Mouse (Mus musculus) G1E (cell line): ENCODE data around the gene Hgf. TPM values are rescaled to one million over a fixed set of nuclear protein-coding genes. Genes with fewer than 3 reads are reported as not detected.
A peak's percentile ranks its signal among the peaks of the same experiment; 100 is the strongest.

ENCODE experiments used
- ATAC-seq: 2 replicates; pipeline ENCODE4 v1.8.0; 2016; ENCODE audit warnings: mild to moderate bottlenecking; ENCODE audit not compliant: insufficient number of reproducible peaks, poor library complexity, low FRiP score, severe bottlenecking; ENCODE audit errors: extremely low read depth
- DNase-seq: peaks from one replicate; pipeline ENCODE4 v3.0.0; 2012; ENCODE audit warnings: low spot score
- H3K27me3 ChIP-seq: 2 replicates; pipeline ENCODE4 v1.6.1; 2012; ENCODE audit warnings: mild to moderate bottlenecking, low read length, inconsistent platforms; ENCODE audit not compliant: insufficient read depth
- H3K36me3 ChIP-seq: replicated peaks from 2 replicates; pipeline ENCODE3; 2012; ENCODE audit warnings: mild to moderate bottlenecking, inconsistent platforms
- H3K4me1 ChIP-seq: 2 replicates; pipeline ENCODE4 v1.6.1; 2012; ENCODE audit warnings: low read depth, low read length, inconsistent platforms, mixed read lengths; ENCODE audit not compliant: insufficient read depth
- H3K4me3 ChIP-seq: 2 replicates; pipeline ENCODE4 v1.5.1; 2012; ENCODE audit warnings: low read depth, mild to moderate bottlenecking, inconsistent platforms, low read length, moderate library complexity, mixed read lengths
- H3K9me3 ChIP-seq: replicated peaks from 2 replicates; pipeline ENCODE4 v1.6.1; 2012; ENCODE audit warnings: inconsistent platforms
- CTCF ChIP-seq: IDR thresholded peaks from 2 replicates; pipeline ENCODE4 v1.5.1; 2012; ENCODE audit warnings: low read depth, low read length, inconsistent platforms, mixed read lengths
- GATA1 ChIP-seq: IDR thresholded peaks from 2 replicates; pipeline ENCODE4 v1.6.1; 2012; ENCODE audit warnings: borderline replicate concordance, low read length, inconsistent platforms, mixed read lengths
- GATA2 ChIP-seq: IDR thresholded peaks from 2 replicates; pipeline ENCODE4 v1.6.1; 2012; ENCODE audit warnings: low read depth, low read length, inconsistent platforms, borderline replicate concordance
- POLR2AphosphoS5 ChIP-seq: IDR thresholded peaks from 2 replicates; pipeline ENCODE4 v1.6.1; 2012; ENCODE audit warnings: low read depth, low read length, inconsistent platforms; ENCODE audit not compliant: insufficient replicate concordance
- TAL1 ChIP-seq: conservative IDR thresholded peaks from 2 replicates; pipeline ENCODE4 v1.6.1; 2012; ENCODE audit warnings: low read depth, low read length, inconsistent platforms, mixed read lengths
- polyA plus RNA-seq: library from polyadenylated mRNA; stranded (reverse); fragments of >175 nt; gene quantifications from 2 replicates; pipeline ENCODE4 v1.2.3, GENCODE M21; 2012
- total RNA-seq, 2 experiments: library from RNA; stranded (forward) in 1 of 2; stranded (reverse) in 1 of 2; fragments of 200-1000 nt in 1 of 2; fragments of >200 nt in 1 of 2; fragmentation: Nextera tagmentation in 1 of 2; gene quantifications; 2 replicates each; pipeline ENCODE4 v1.2.3; 2014 to 2017

Hgf gene
- total and polyA plus RNA-seq, 3 experiments, result 0.16 to 0.53 TPM; not detected in 1

- Histone ChIP-seq H3K36me3 (no peaks in the 10 kb centered on the region), H3K9me3 (no peaks in the 10 kb centered on the region), H3K4me1 (no peaks in the 10 kb centered on the region), H3K27me3 (peaks cover 6% of the 10 kb centered on the region), H3K4me3 (no peak overlapping the region)
- no peak for TF ChIP-seq TAL1
- TF ChIP-seq GATA2, result no peak
- no peak for TF ChIP-seq GATA1
- TF ChIP-seq CTCF, result no peak
- no peak for TF ChIP-seq POLR2AphosphoS5
- ATAC-seq, result no peak
- DNase-seq, result no peak
Measured at GRCm38 (mm10) chr5:16552647-16553046, 648 bp upstream of the Hgf start.

GRCm38 (mm10) chr5:16560247-16560646, 7.0 kb downstream of the Hgf start:
- Histone ChIP-seq H3K9me3 (no peaks in the 10 kb centered on the region), H3K4me3 (no peak overlapping the region), H3K27me3 (no peaks in the 10 kb centered on the region), H3K4me1 (no peaks in the 10 kb centered on the region), H3K36me3 (no peaks in the 10 kb centered on the region)
- ATAC-seq (no peak), DNase-seq (no peak)
- TF ChIP-seq POLR2AphosphoS5 (no peak), GATA1 (no peak), GATA2 (no peak), TAL1 (no peak), CTCF (no peak)

GRCm38 (mm10) chr5:16568997-16569396, 15.7 kb downstream of the Hgf start:
- Histone ChIP-seq H3K36me3 (no peaks in the 10 kb centered on the region), H3K4me1 (no peaks in the 10 kb centered on the region), H3K9me3 (no peaks in the 10 kb centered on the region), H3K27me3 (no peaks in the 10 kb centered on the region), H3K4me3 (no peak overlapping the region)
- DNase-seq (no peak), ATAC-seq (peak; percentile 34)
- TF ChIP-seq TAL1 (no peak), CTCF (no peak), POLR2AphosphoS5 (no peak), GATA2 (no peak), GATA1 (no peak)

GRCm38 (mm10) chr5:16577882-16578742, 24.8 kb downstream of the Hgf start:
- ATAC-seq, result no peak
- no peak for TF ChIP-seq TAL1
- no peak for TF ChIP-seq GATA2
- TF ChIP-seq POLR2AphosphoS5, result no peak
- no peak for TF ChIP-seq GATA1
- no peak for TF ChIP-seq CTCF
- no peaks in the 10 kb centered on the region for H3K36me3 ChIP-seq
- no peaks in the 10 kb centered on the region for H3K9me3 ChIP-seq
- H3K4me3 ChIP-seq, result no peak overlapping the region
- DNase-seq, result no peak
- H3K27me3 ChIP-seq, result no peaks in the 10 kb centered on the region
- H3K4me1 ChIP-seq, result no peaks in the 10 kb centered on the region

GRCm38 (mm10) chr5:16595699-16596098, 42.4 kb downstream of the Hgf start:
- no peaks in the 10 kb centered on the region for H3K4me1 ChIP-seq
- no peak for TF ChIP-seq GATA2
- no peak for TF ChIP-seq CTCF
- TF ChIP-seq GATA1, result no peak
- no peak for TF ChIP-seq POLR2AphosphoS5
- TF ChIP-seq TAL1, result no peak
- DNase-seq (no peak), ATAC-seq (no peak)
- H3K36me3 ChIP-seq, result no peaks in the 10 kb centered on the region
- no peaks in the 10 kb centered on the region for H3K27me3 ChIP-seq
- no peaks in the 10 kb centered on the region for H3K9me3 ChIP-seq
- no peak overlapping the region for H3K4me3 ChIP-seq

GRCm38 (mm10) chr5:16597996-16598395, 44.7 kb downstream of the Hgf start:
- DNase-seq, result no peak
- no peak for ATAC-seq
- H3K36me3 ChIP-seq, result no peaks in the 10 kb centered on the region
- H3K27me3 ChIP-seq, result no peaks in the 10 kb centered on the region
- no peaks in the 10 kb centered on the region for H3K4me1 ChIP-seq
- H3K9me3 ChIP-seq, result no peaks in the 10 kb centered on the region
- TF ChIP-seq GATA1 (no peak), GATA2 (no peak), POLR2AphosphoS5 (no peak), CTCF (no peak)
- H3K4me3 ChIP-seq, result no peak overlapping the region
